Comparison of ENCODE assay signal across 11 mouse cellular contexts in genomic region chr8:47634791-47635341, GRCm38 (mm10). TPM values are rescaled to one million over a fixed set of nuclear protein-coding genes. Genes with fewer than 3 reads are reported as not detected.
A peak's percentile ranks its signal among the peaks of the same experiment; 100 is the strongest.
DNase-seq lines count a peak whose midpoint lies in the region; ATAC-seq lines count a peak whose summit lies in the region.
"Had no signal": no experiment of that assay in that cellular context is flagged by ENCODE, and none has a peak within 500 bp of the region (broad histone marks: within the 10 kb centered on the region; RNA-seq: fewer than 3 reads in every experiment).

No protein-coding gene starts in this region.

- DNase-seq in forebrain, embryonic 10.5 days (ENCODE audit: extremely low spot score, low spot score) = no peak
- DNase-seq in limb, embryonic 10.5 days (ENCODE audit: low spot score) = no peak
- peak; percentile 34 for DNase-seq in thymus, postnatal 14 days
- DNase-seq in thymus, adult 18-20 months = no peak
- peak; percentile 16 to 35 for DNase-seq in thymus, postnatal 36 days
- no peak for DNase-seq in cerebellum, adult 9-11 months
- DNase-seq: left cerebral cortex, postnatal 4 days had no signal

- H3K36me3 ChIP-seq in forebrain, embryonic 12.5 days (replicated peaks) = 0 out of 2 replicates have a peak, but pooled peaks cover 3% of the 10 kb centered on the region
- no peaks in the 10 kb centered on the region for H3K36me3 ChIP-seq in forebrain, embryonic 10.5 days (replicated peaks)
- H3K36me3 ChIP-seq in limb, embryonic 13.5 days = no peaks in the 10 kb centered on the region
- no peaks in the 10 kb centered on the region for H3K36me3 ChIP-seq in limb, embryonic 10.5 days
- H3K36me3 ChIP-seq: neural tube, embryonic 13.5 days had no signal

- H3K4me3 ChIP-seq in forebrain, embryonic 12.5 days (replicated peaks) = no peak overlapping the region
- no peak overlapping the region for H3K4me3 ChIP-seq in forebrain, embryonic 10.5 days
- no peak overlapping the region for H3K4me3 ChIP-seq in limb, embryonic 13.5 days
- H3K4me3 ChIP-seq in limb, embryonic 10.5 days = no peak overlapping the region
- H3K4me3 ChIP-seq: megakaryocyte, embryonic 14.5 days; neural tube, embryonic 13.5 days had no signal

- no peaks in the 10 kb centered on the region for H3K27me3 ChIP-seq in forebrain, embryonic 12.5 days
- H3K27me3 ChIP-seq in forebrain, embryonic 10.5 days (ENCODE audit: poor library complexity, severe bottlenecking) = no peaks in the 10 kb centered on the region
- H3K27me3 ChIP-seq in limb, embryonic 13.5 days = no peaks in the 10 kb centered on the region
- H3K27me3 ChIP-seq in limb, embryonic 10.5 days (ENCODE audit: low read depth, poor library complexity, severe bottlenecking) = no peaks in the 10 kb centered on the region
- H3K27me3 ChIP-seq: neural tube, embryonic 13.5 days had no signal

- WGBS in forebrain, embryonic 12.5 days = 44% methylated on average over 10 of the region's 10 CpGs
- WGBS in forebrain, embryonic 10.5 days = 51% methylated on average over 10 of the region's 10 CpGs
- 59% methylated on average over 10 of the region's 10 CpGs for WGBS in limb, embryonic 13.5 days
- WGBS in limb, embryonic 10.5 days = 65% methylated on average over 10 of the region's 10 CpGs

- H3K27ac ChIP-seq in forebrain, embryonic 12.5 days = no peak overlapping the region
- no peak overlapping the region for H3K27ac ChIP-seq in forebrain, embryonic 10.5 days
- H3K27ac ChIP-seq in limb, embryonic 13.5 days = no peak overlapping the region
- H3K27ac ChIP-seq in limb, embryonic 10.5 days = no peak overlapping the region
- H3K27ac ChIP-seq: neural tube, embryonic 13.5 days had no signal

- 0 out of 2 replicates have a peak, but pooled peaks cover 2% of the 10 kb centered on the region for H3K9me3 ChIP-seq in forebrain, embryonic 12.5 days
- H3K9me3 ChIP-seq in forebrain, embryonic 10.5 days = peaks cover 9% of the 10 kb centered on the region; the same call in 1 of the 2 replicates
- peaks cover 4% of the 10 kb centered on the region for H3K9me3 ChIP-seq in limb, embryonic 13.5 days
- H3K9me3 ChIP-seq in limb, embryonic 10.5 days (replicated peaks) = 0 out of 2 replicates have a peak, but pooled peaks cover 3% of the 10 kb centered on the region

- peak; percentile 58 for ATAC-seq in forebrain, embryonic 12.5 days (ENCODE audit: low FRiP score)
- no peak for ATAC-seq in limb, embryonic 13.5 days (ENCODE audit: low FRiP score, low read depth)

- no peaks in the 10 kb centered on the region for H3K4me1 ChIP-seq in forebrain, embryonic 12.5 days
- peaks cover 8% of the 10 kb centered on the region for H3K4me1 ChIP-seq in forebrain, embryonic 10.5 days
- 0 out of 2 replicates have a peak, but pooled peaks cover 4% of the 10 kb centered on the region for H3K4me1 ChIP-seq in limb, embryonic 13.5 days
- H3K4me1 ChIP-seq in limb, embryonic 10.5 days = peaks cover 6% of the 10 kb centered on the region
- H3K4me1 ChIP-seq: neural tube, embryonic 13.5 days had no signal

- peak overlapping the region; percentile 2; the same call in 1 of the 2 replicates for H3K4me2 ChIP-seq in forebrain, embryonic 12.5 days
- no peak overlapping the region for H3K4me2 ChIP-seq in limb, embryonic 13.5 days (replicated peaks)
- H3K4me2 ChIP-seq: neural tube, embryonic 13.5 days had no signal

- H3K9ac ChIP-seq in forebrain, embryonic 12.5 days = no peak overlapping the region
- H3K9ac ChIP-seq in limb, embryonic 13.5 days = 0 out of 2 replicates have a peak overlapping the region, but pooled peaks have one; percentile 13
- H3K9ac ChIP-seq: neural tube, embryonic 13.5 days had no signal

RNA-seq across cellular contexts. Expression of gene Ing2, which starts 40.5 kb away (rescaled TPM):
- 12.1 and 13.7 TPM in 2 replicates for polyA plus RNA-seq in forebrain, embryonic 12.5 days (2016; fragmentation: Nextera tagmentation; extraction: Ambion mirVana)
- 10.9 and 13.5 TPM in 2 replicates for polyA plus RNA-seq in forebrain, embryonic 10.5 days (2016; fragmentation: Nextera tagmentation; extraction: Ambion mirVana)
- 9.3 and 9.7 TPM in 2 replicates for polyA plus RNA-seq in limb, embryonic 13.5 days (2015; fragmentation: Nextera tagmentation; extraction: Ambion mirVana)
- polyA plus RNA-seq in limb, embryonic 10.5 days (2016; fragmentation: Nextera tagmentation; extraction: Ambion mirVana) = 12.3 and 13.1 TPM in 2 replicates

Comparison
In these comparisons a context has a peak if more than half of its experiments do, and no peak if none do; other contexts are left out.
1. DNase-seq: peak in thymus, postnatal 14 days (single experiment) and thymus, postnatal 36 days (2 of 2); none in forebrain, embryonic 10.5 days (single experiment), limb, embryonic 10.5 days (single experiment), thymus, adult 18-20 months (0 of 2) and cerebellum, adult 9-11 months (single experiment).